Mouse (Mus musculus) heart, embryonic 15.5 days (tissue): ENCODE data around the gene Cand1. TPM values are rescaled to one million over a fixed set of nuclear protein-coding genes. Genes with fewer than 3 reads are reported as not detected.

Experiments
- ATAC-seq: fragments of 200-750 bp; cut with Nextera tagmentation; replicated peaks from 2 replicates; pipeline ENCODE4 v1.8.0; 2017; ENCODE audit warnings: low read depth, moderate TSS enrichment; ENCODE audit not compliant: insufficient number of reproducible peaks, insufficient read depth, low FRiP score
- H3K27ac ChIP-seq: fragments of 300-500 bp; sonication (generic); 2 replicates; pipeline ENCODE4 v1.5.1; 2015; ENCODE audit warnings: mild to moderate bottlenecking, inconsistent platforms
- H3K27me3 ChIP-seq: fragments of 300-500 bp; sonication (generic); 2 replicates; pipeline ENCODE4 v1.6.1; 2015; ENCODE audit warnings: inconsistent platforms
- H3K36me3 ChIP-seq: fragments of 300-500 bp; sonication (generic); 2 replicates; pipeline ENCODE4 v1.6.1; 2015; ENCODE audit warnings: mild to moderate bottlenecking, inconsistent platforms
- H3K4me1 ChIP-seq: fragments of 300-500 bp; sonication (generic); replicated peaks from 2 replicates; pipeline ENCODE4 v1.6.1; 2015; ENCODE audit warnings: inconsistent platforms
- H3K4me2 ChIP-seq: fragments of 300-500 bp; sonication (generic); 2 replicates; pipeline ENCODE4 v1.6.1; 2015; ENCODE audit warnings: inconsistent platforms, mild to moderate bottlenecking, moderate library complexity
- H3K4me3 ChIP-seq: fragments of 300-500 bp; sonication (generic); 2 replicates; pipeline ENCODE4 v1.5.1; 2015; ENCODE audit warnings: mild to moderate bottlenecking, inconsistent platforms
- H3K9ac ChIP-seq: fragments of 300-500 bp; sonication (generic); 2 replicates; pipeline ENCODE4 v1.6.1; 2015; ENCODE audit warnings: mild to moderate bottlenecking, inconsistent platforms
- H3K9me3 ChIP-seq: fragments of 300-500 bp; sonication (generic); replicated peaks from 2 replicates; pipeline ENCODE4 v1.6.1; 2016; ENCODE audit warnings: inconsistent platforms
- WGBS: fragments of 180-500 bp; shearing (Covaris S2); methylation state at CpG from one replicate; pipeline ENCODE4 v1.1.7; 2015; ENCODE audit warnings: mixed read lengths; 5-methylcytosine and 5-hydroxymethylcytosine counted together
- polyA plus RNA-seq: library from polyadenylated mRNA; unstranded; fragments of >200 nt; fragmentation: Nextera tagmentation; extraction: Ambion mirVana; gene quantifications from 2 replicates; pipeline ENCODE4 v1.2.1, GENCODE M21; 2015

Gene Cand1
- 34.4 and 46.9 TPM in 2 replicates for polyA plus RNA-seq

DNA sequence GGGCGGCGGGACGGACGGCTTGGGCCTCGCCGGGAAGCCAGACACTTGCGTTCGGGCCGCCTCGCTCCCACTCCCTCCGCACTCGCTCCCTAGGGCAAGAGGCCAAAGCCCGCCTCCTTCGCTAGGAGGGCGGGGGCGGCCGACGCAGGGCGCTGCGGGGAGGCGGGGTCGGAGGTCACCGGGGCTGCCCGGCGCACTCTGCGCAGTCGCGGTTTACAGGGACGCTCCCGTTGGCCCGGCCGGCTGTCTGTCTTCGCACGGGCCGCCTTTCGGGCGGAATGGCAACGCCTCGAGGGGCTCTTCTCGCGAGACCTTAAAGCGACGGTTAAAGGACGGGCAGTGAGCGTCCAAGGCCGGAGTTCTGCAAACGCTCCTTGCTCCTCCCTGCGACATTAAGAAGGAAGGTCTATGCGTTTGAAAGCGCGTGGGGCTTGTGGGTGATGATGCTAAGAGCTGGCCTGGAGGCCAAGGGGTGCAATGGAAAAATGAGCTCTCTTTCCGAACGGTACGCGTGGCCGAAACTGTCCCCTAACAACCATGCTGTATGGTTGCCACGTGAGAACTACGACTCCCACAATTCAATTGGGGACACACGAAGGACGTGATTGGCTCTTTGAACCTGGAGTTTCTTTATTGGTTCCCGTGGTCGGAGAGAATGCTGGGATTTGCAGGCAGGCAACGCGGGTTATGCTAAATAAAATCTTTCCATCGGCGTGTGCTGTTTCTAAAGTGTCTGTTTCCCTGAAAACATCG, at the start of gene Cand1:
TSS of gene Cand1 (minus strand) at position 87 of the 753 bp plus-strand sequence.
- peak within 1 kb of the TSS; percentile 97 for H3K9ac ChIP-seq
- H3K4me2 ChIP-seq, result peak within 1 kb of the TSS; percentile 76
- WGBS, result 0% methylated on average over 56 of the region's 67 CpGs
- ATAC-seq, result peak; percentile 98
- peak within 1 kb of the TSS; percentile 99 for H3K27ac ChIP-seq
- H3K4me3 ChIP-seq, result peak within 1 kb of the TSS; percentile 97
- H3K27me3 ChIP-seq, result no peaks in the 10 kb centered on the region
- H3K9me3 ChIP-seq, result no peaks in the 10 kb centered on the region
- peaks cover 7% of the 10 kb centered on the region for H3K36me3 ChIP-seq
- H3K4me1 ChIP-seq, result peaks cover 19% of the 10 kb centered on the region

GRCm38 (mm10) chr10:119278871-119279270, 39.0 kb upstream of the Cand1 start:
- WGBS, result 73% methylated on average over 10 of the region's 10 CpGs
- H3K9ac ChIP-seq, result no peak overlapping the region
- no peak overlapping the region for H3K4me2 ChIP-seq
- no peak overlapping the region for H3K4me3 ChIP-seq
- no peaks in the 10 kb centered on the region for H3K4me1 ChIP-seq
- no peaks in the 10 kb centered on the region for H3K27me3 ChIP-seq
- H3K27ac ChIP-seq, result no peak overlapping the region
- H3K9me3 ChIP-seq, result no peaks in the 10 kb centered on the region
- H3K36me3 ChIP-seq, result no peaks in the 10 kb centered on the region
- no peak for ATAC-seq

- Histone ChIP-seq H3K4me2 (no peak overlapping the region), H3K36me3 (no peaks in the 10 kb centered on the region), H3K27ac (no peak overlapping the region), H3K9ac (no peak overlapping the region), H3K4me1 (no peaks in the 10 kb centered on the region), H3K9me3 (no peaks in the 10 kb centered on the region), H3K4me3 (no peak overlapping the region), H3K27me3 (no peaks in the 10 kb centered on the region)
- ATAC-seq, result no peak
- 84% methylated on average over 6 of the region's 6 CpGs for whole genome bisulfite sequencing
Observed at GRCm38 (mm10) chr10:119274333-119274732, 34.5 kb upstream of the Cand1 start.

DNA sequence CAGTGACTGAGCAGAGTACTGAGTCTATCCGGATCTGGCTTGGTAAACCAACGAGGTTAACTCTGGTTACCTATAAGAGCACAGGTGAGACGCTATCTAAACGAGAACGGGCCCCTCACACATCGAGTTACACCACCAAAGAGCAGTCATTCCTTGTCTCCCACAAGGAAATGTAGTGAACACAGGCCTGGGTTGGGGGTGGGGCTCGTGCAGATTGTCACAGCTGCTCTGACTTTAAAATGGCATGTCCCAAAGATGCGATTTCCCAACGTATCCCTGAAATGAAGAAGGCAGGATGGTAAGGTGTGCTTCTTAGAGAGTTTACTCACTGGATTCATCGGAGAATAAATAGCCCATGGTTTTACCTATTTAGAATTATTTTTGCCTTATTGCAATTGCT, 32.7 kb upstream of the Cand1 start:
- 82% methylated on average over 10 of the region's 10 CpGs for WGBS
- no peak overlapping the region for H3K27ac ChIP-seq
- ATAC-seq, result no peak
- no peak overlapping the region for H3K4me3 ChIP-seq
- no peaks in the 10 kb centered on the region for H3K4me1 ChIP-seq
- H3K9me3 ChIP-seq, result no peaks in the 10 kb centered on the region
- no peaks in the 10 kb centered on the region for H3K27me3 ChIP-seq
- H3K4me2 ChIP-seq, result no peak overlapping the region
- H3K9ac ChIP-seq, result no peak overlapping the region
- no peaks in the 10 kb centered on the region for H3K36me3 ChIP-seq

GRCm38 (mm10) chr10:119272005-119272404, 32.1 kb upstream of the Cand1 start:
- no peaks in the 10 kb centered on the region for H3K9me3 ChIP-seq
- no peak overlapping the region for H3K4me3 ChIP-seq
- no peaks in the 10 kb centered on the region for H3K36me3 ChIP-seq
- no peak overlapping the region for H3K27ac ChIP-seq
- no peak for ATAC-seq
- WGBS, result 88% methylated on average over 10 of the region's 10 CpGs
- H3K9ac ChIP-seq, result no peak overlapping the region
- no peaks in the 10 kb centered on the region for H3K4me1 ChIP-seq
- no peaks in the 10 kb centered on the region for H3K27me3 ChIP-seq
- no peak overlapping the region for H3K4me2 ChIP-seq

DNA sequence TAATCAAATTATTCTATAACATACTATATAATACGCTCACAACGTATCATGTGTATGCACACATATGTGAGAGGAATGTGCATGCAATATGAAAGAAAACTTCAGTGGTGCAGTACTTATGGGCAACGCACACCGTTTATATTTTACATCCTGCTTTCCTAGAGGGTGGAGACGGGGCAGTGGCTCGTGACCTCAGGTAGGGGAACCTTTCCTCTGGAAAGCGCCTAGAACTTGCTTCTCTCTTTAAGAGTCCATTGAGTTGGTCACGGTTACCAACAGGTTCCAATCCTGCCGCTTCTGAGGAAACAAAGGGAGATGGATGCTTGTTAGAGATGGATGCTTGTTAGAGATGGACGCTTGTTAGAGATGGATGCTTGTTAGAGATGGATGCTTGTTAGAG, 31.2 kb upstream of the Cand1 start:
- Histone ChIP-seq H3K4me3 (no peak overlapping the region), H3K4me2 (no peak overlapping the region), H3K27me3 (no peaks in the 10 kb centered on the region), H3K9me3 (no peaks in the 10 kb centered on the region), H3K36me3 (no peaks in the 10 kb centered on the region), H3K27ac (no peak overlapping the region), H3K4me1 (no peaks in the 10 kb centered on the region), H3K9ac (no peak overlapping the region)
- no peak for ATAC-seq
- WGBS, result 88% methylated on average over 10 of the region's 10 CpGs

GRCm38 (mm10) chr10:119270384-119270985, 30.6 kb upstream of the Cand1 start:
- Histone ChIP-seq H3K4me3 (no peak overlapping the region), H3K4me1 (no peaks in the 10 kb centered on the region), H3K36me3 (no peaks in the 10 kb centered on the region), H3K9me3 (no peaks in the 10 kb centered on the region), H3K27ac (no peak overlapping the region), H3K27me3 (no peaks in the 10 kb centered on the region), H3K9ac (no peak overlapping the region), H3K4me2 (no peak overlapping the region)
- 82% methylated on average over 12 of the region's 12 CpGs for WGBS
- ATAC-seq, result no peak

DNA sequence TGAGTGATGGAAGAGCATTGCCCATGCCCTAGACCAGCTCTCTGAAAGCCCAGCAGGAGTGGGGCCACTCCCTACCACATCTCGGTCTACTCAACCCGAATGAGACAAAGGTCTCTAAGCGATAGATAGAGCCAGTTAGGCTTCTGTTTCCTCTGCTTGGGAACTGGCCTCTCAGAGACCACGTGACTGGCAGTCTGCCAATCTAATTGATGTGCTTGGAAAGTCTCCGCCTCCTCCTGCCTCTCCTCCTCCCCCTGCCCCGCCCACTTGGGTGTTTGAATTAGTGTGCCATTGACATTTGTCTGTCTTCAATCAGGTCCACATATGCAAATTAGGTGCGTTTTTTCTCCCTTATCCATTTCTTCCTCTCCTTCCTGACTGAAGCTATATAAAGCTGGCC, 24.9 kb upstream of the Cand1 start:
- no peaks in the 10 kb centered on the region for H3K27me3 ChIP-seq
- H3K4me3 ChIP-seq, result no peak overlapping the region
- no peak overlapping the region for H3K27ac ChIP-seq
- no peaks in the 10 kb centered on the region for H3K36me3 ChIP-seq
- 71% methylated on average over 7 of the region's 7 CpGs for WGBS
- H3K9me3 ChIP-seq, result no peaks in the 10 kb centered on the region
- H3K4me2 ChIP-seq, result no peak overlapping the region
- H3K9ac ChIP-seq, result no peak overlapping the region
- H3K4me1 ChIP-seq, result no peaks in the 10 kb centered on the region
- ATAC-seq, result no peak

DNA sequence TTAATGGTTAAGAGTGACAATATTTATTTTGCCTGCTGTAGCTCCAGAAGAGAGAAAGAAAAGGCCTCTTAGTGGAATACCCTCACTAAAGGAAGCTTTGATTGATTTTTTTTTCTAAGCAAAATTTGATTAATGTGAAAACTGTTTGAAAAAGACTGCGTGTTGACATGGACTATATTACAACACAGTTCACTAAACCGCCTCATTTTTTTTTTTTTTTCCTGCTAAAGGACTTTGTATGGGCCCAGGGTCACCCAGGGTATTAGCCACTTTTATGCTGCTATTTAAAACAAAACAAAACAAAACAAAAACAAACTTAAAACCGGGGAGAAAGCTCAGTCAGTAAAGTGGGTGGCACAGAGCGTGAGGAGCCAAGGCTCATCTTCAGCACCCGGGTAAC, 23.0 kb upstream of the Cand1 start:
- no peak overlapping the region for H3K9ac ChIP-seq
- no peaks in the 10 kb centered on the region for H3K27me3 ChIP-seq
- H3K9me3 ChIP-seq, result no peaks in the 10 kb centered on the region
- no peak overlapping the region for H3K27ac ChIP-seq
- no peak for ATAC-seq
- 84% methylated on average over 5 of the region's 5 CpGs for WGBS
- no peak overlapping the region for H3K4me2 ChIP-seq
- H3K36me3 ChIP-seq, result no peaks in the 10 kb centered on the region
- H3K4me3 ChIP-seq, result no peak overlapping the region
- H3K4me1 ChIP-seq, result no peaks in the 10 kb centered on the region

DNA sequence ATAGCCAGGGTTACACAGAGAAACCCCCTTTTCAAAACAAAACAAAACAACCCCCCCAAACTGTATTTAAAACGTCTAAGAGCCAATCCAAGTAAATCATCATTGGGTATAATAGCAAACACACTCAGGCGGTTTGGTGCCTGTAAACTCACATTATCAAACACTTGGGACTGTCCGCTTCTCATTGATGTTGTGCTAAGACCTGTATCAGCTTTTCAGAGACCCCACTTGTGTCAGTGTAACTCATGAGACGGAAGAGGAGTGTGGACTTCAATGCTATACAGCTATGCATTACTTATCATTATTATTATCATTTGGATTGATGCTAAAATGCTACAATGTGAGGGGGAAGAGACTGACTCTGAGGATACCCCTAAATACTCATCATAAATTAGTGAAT, 18.0 kb upstream of the Cand1 start:
- Histone ChIP-seq H3K27me3 (no peaks in the 10 kb centered on the region), H3K4me3 (no peak overlapping the region), H3K9me3 (no peaks in the 10 kb centered on the region), H3K4me1 (no peaks in the 10 kb centered on the region), H3K27ac (no peak overlapping the region), H3K4me2 (no peak overlapping the region), H3K9ac (no peak overlapping the region), H3K36me3 (no peaks in the 10 kb centered on the region)
- WGBS, result 69% methylated on average over 4 of the region's 4 CpGs
- ATAC-seq, result no peak

GRCm38 (mm10) chr10:119244146-119244545, 4.3 kb upstream of the Cand1 start:
- Histone ChIP-seq H3K9ac (no peak overlapping the region), H3K9me3 (no peaks in the 10 kb centered on the region), H3K36me3 (no peaks in the 10 kb centered on the region), H3K27ac (no peak overlapping the region), H3K4me3 (no peak overlapping the region), H3K27me3 (no peaks in the 10 kb centered on the region), H3K4me1 (peaks cover 3% of the 10 kb centered on the region), H3K4me2 (no peak overlapping the region)
- no peak for ATAC-seq
- 84% methylated on average over 14 of the region's 14 CpGs for WGBS

GRCm38 (mm10) chr10:119240722-119241089, 851 bp upstream of the Cand1 start:
- H3K4me2 ChIP-seq, result peak overlapping the region; percentile 73
- H3K4me1 ChIP-seq, result peaks cover 19% of the 10 kb centered on the region
- peaks cover 6% of the 10 kb centered on the region for H3K36me3 ChIP-seq

More at GRCm38 (mm10) chr10:119240722-119241089, 851 bp upstream of the Cand1 start:
- peak overlapping the region; percentile 71 for H3K9ac ChIP-seq
- no peaks in the 10 kb centered on the region for H3K9me3 ChIP-seq
- H3K27ac ChIP-seq, result peak overlapping the region; percentile 94
- no peaks in the 10 kb centered on the region for H3K27me3 ChIP-seq
- no peak for ATAC-seq
- peak overlapping the region; percentile 97 for H3K4me3 ChIP-seq
- 5% methylated on average over 9 of the region's 9 CpGs for WGBS
